Mouse (Mus musculus) gastrocnemius, postnatal 4 days (tissue): ENCODE measurements at regions not wholly inside any gene's neighbourhood (a gene's known extent, or its start where the extent isn't known, plus 50 kb on each side); places are given as distances from the start of the nearest gene placed in this dataset.

ENCODE experiments used
- DNase-seq, 2 experiments: peaks; one replicate each; pipeline ENCODE4 v3.0.0; 2021 to 2022; ENCODE audit warnings: low spot score in 2 of 2, mixed read lengths in 2 of 2

GRCm38 (mm10) chr14:90488301-90488700 lies 2017.1 kb upstream of the Pcdh20 start:
- DNase-seq: no peak

- no peak for DNase-seq
Observed at GRCm38 (mm10) chr14:90447971-90448370, 1976.8 kb upstream of the Pcdh20 start.

- peak; percentile 37 to 54 for DNase-seq
Observed at GRCm38 (mm10) chr14:90432874-90433543, 1961.8 kb upstream of the Pcdh20 start.

GRCm38 (mm10) chr14:90412707-90413106 lies 1941.5 kb upstream of the Pcdh20 start:
- no peak for DNase-seq

GRCm38 (mm10) chr14:90406350-90406749 lies 1935.2 kb upstream of the Pcdh20 start:
- DNase-seq: no peak

GRCm38 (mm10) chr14:90405476-90405875 lies 1934.3 kb upstream of the Pcdh20 start:
- DNase-seq: no peak

- no peak for DNase-seq
Observed at GRCm38 (mm10) chr14:90367256-90367936, 1896.2 kb upstream of the Pcdh20 start.

GRCm38 (mm10) chr14:90334541-90334940 lies 1863.3 kb upstream of the Pcdh20 start:
- DNase-seq: no peak

- DNase-seq: peak; percentile 20 to 25
Observed at GRCm38 (mm10) chr14:90295456-90295855, 1824.3 kb upstream of the Pcdh20 start.

- DNase-seq: no peak
Observed at GRCm38 (mm10) chr14:90246042-90246441, 1774.8 kb upstream of the Pcdh20 start.

- DNase-seq: no peak
Observed at GRCm38 (mm10) chr14:90232661-90233060, 1761.5 kb upstream of the Pcdh20 start.

GRCm38 (mm10) chr14:90200294-90200693 lies 1729.1 kb upstream of the Pcdh20 start:
- no peak for DNase-seq

- no peak for DNase-seq
Observed at GRCm38 (mm10) chr14:90197791-90198190, 1726.6 kb upstream of the Pcdh20 start.

GRCm38 (mm10) chr14:90172729-90173128 lies 1701.5 kb upstream of the Pcdh20 start:
- no peak for DNase-seq
